Mouse (Mus musculus) B cell, adult (primary cell): ENCODE data around the gene Ccm2l. TPM values are rescaled to one million over a fixed set of nuclear protein-coding genes. Genes with fewer than 3 reads are reported as not detected.

Experiments
- total RNA-seq: library from RNA; stranded (reverse); gene quantifications from 4 replicates; pipeline ENCODE4 v1.2.4, GENCODE M21; 2023; ENCODE audit not compliant: inconsistent age

The Ccm2l gene
- total RNA-seq: not detected in 4 replicates

GRCm38 (mm10) chr2:153065747-153066508 is at the start of gene Ccm2l:
TSS of gene Ccm2l (plus strand) at chr2:153065955.

GRCm38 (mm10) chr2:153031126-153032082 is 34.4 kb upstream of the Ccm2l start, which contains the start of gene Xkr7:
TSS of gene Xkr7 (plus strand) at chr2:153031852.

GRCm38 (mm10) chr2:153108313-153109264 is 42.8 kb downstream of the Ccm2l start, which contains the start of gene Hck:
TSS of gene Hck (plus strand) at chr2:153108468.

Other genes with a start within 250 kb of the Ccm2l start
- 8.4 to 9.1 TPM (median 8.9 TPM) in 4 replicates for gene Bcl2l1, start 234.2 kb upstream of the Ccm2l start, total RNA-seq
- gene Tpx2, start 218.0 kb upstream of the Ccm2l start, total RNA-seq: 1.9 to 3.5 TPM (median 2.4 TPM) in 4 replicates
- not detected in 4 replicates for gene Mylk2, start 154.6 kb upstream of the Ccm2l start, total RNA-seq
- not detected in 4 replicates for gene Foxs1, start 132.7 kb upstream of the Ccm2l start, total RNA-seq
- gene Dusp15, start 114.3 kb upstream of the Ccm2l start, total RNA-seq: not detected in 4 replicates
- gene Ttll9, start 103.5 kb upstream of the Ccm2l start, total RNA-seq: not detected in 4 replicates
- gene Pdrg1, start 50.5 kb upstream of the Ccm2l start, total RNA-seq: 47.8 to 66.6 TPM (median 54.0 TPM) in 4 replicates
- not detected in 4 replicates for gene Xkr7, start 34.1 kb upstream of the Ccm2l start, total RNA-seq
- gene Hck, start 42.5 kb downstream of the Ccm2l start, total RNA-seq: 141 to 170 TPM (median 156 TPM) in 4 replicates
- 70.9 to 97.2 TPM (median 87.3 TPM) in 4 replicates for gene Tm9sf4, start 95.3 kb downstream of the Ccm2l start, total RNA-seq
- 13.3 to 18.0 TPM (median 16.4 TPM) in 4 replicates for gene Tspyl3, start 159.5 kb downstream of the Ccm2l start, total RNA-seq
- gene Plagl2, start 175.5 kb downstream of the Ccm2l start, total RNA-seq: 20.1 to 27.6 TPM (median 24.9 TPM) in 4 replicates
- 29.9 to 32.4 TPM (median 31.7 TPM) in 4 replicates for gene Pofut1, start 175.6 kb downstream of the Ccm2l start, total RNA-seq
- 17.7 to 19.7 TPM (median 18.5 TPM) in 4 replicates for gene Kif3b, start 225.5 kb downstream of the Ccm2l start, total RNA-seq